Mouse (Mus musculus) ovary, adult 18-20 months (tissue): ENCODE data around the gene Tns1.

ENCODE experiments used
- DNase-seq: peaks from one replicate; pipeline ENCODE4 v3.0.0; 2022; ENCODE audit warnings: low spot score, mixed read lengths

Gene Tns1

DNA sequence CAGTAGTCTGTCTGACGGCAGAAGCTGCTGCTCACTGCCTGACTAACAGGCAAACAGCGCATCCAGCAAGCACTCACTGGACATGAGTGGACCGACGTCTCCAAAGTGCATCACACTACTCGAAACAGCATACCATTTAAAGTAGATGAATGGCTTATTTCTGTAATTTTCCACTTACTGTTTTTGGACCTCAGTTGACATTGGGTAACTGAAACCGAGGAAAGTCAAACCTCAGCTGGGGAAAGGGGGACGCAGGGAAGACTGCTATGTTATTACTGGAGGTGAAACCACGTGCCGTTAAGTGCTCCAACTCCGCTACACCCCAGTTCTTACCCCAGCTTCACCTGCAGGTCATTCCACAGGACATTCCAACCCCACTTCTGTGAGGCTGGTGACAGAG lies 111.5 kb downstream of the Tns1 start:
- no peak for DNase-seq

DNA sequence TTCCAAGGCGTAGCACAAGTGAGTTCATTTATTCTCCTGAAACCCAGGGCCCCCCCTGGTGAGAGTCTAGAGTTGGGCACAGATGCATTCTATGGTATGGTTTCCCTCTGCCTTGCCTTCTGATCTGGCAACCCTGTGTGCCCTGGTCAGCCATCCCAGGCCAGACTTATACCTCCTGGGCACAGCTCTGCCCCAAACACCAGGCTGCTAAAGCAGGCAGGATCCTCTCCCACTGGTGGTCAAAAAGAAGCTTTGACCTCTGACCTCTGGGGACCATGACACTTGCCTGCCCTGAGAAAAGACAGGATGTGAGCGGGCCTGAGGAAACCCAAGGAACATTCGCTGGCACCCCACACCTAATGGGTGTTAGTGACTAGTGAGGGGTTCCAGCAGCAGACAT lies 114.8 kb downstream of the Tns1 start:
- DNase-seq = no peak

DNA sequence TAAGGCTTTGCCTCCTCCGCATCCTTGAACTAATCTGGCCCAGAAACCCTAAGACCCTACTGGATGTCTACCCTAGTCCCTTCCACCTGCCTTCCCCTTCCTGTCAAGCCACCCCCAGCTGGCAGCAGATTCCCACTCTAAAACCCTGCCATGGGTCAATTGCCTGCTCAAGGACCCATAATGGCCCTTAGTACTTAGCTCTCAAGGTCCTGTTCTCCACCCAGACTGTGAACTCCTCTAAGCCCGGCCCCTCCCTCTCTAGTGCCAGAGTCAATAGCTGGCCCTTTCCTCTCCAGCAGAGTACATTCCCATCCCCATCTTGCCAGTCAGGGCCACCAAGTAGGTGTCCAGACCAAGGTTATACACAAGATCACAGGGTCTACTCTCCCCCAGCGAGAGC lies 115.3 kb downstream of the Tns1 start:
- no peak for DNase-seq

DNA sequence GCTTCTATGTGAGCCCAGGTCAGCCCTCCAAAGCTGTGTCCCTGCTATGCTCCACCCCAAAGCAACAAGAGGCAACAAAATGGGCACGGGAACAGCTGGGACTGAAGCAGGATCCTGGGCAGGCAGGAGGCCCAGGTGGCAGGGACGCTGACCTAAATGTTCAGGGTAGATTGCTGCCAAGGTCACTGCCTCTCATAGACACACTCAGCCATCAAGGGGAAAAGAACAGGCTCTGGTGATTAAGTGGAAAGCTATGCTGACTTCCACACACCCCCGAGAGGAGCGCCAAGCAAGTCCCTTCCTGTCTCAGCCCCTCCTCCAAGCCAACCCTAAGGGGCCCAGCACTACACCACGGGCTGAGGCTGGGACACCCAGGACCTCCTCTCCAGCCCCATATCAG lies 115.8 kb downstream of the Tns1 start:
- DNase-seq = peak; percentile 61

DNA sequence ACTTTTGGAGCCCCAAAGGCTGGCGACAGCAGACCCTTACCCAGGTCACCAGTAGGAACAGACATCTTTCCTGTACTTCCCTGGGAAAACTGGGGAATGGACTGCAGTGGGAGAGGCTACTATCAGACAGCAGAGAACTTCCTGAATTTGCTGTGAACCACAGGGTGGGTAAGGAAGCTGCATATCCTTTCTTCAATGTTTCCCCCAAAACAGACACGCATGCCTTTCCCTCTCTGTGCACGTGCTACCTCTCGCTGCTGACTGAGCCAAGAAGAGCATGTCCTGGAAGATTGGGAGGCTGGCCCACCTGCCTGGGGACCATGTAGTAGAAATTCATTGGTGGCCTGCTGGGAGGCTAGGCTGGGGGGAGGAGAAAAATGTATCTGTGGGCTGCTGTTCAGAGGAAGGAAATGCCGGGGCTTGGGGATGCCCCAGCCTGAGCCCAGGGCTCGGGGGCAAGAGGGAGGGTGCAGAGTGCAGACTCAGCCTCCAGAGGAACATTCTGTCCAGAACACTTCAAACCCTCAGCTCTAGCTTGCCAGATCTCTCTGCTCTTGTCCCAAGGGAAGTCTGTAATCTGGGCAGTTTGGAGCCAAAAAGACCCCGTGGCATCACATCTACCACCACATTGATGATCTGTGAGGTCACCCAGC lies 116.7 kb downstream of the Tns1 start:
- DNase-seq = no peak

DNA sequence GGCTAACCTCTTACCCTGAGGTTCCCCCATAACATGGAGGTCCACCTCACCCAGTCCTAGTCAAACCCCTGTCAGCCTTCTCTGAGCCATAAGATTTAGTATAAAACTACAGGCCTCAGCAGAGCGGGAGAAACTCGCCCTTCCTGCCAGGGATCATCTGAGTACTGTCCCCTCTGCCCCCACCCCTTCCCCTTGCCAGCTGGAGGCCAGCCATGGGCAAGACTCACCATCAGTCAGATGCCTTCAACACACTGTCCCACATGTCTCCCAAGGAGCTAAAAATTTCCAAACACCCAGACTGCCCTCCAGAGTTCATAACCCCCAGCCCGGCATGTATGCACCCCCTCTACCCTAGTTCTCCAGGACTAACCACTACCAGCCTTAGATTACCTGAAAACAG lies 119.2 kb downstream of the Tns1 start:
- DNase-seq = no peak

DNA sequence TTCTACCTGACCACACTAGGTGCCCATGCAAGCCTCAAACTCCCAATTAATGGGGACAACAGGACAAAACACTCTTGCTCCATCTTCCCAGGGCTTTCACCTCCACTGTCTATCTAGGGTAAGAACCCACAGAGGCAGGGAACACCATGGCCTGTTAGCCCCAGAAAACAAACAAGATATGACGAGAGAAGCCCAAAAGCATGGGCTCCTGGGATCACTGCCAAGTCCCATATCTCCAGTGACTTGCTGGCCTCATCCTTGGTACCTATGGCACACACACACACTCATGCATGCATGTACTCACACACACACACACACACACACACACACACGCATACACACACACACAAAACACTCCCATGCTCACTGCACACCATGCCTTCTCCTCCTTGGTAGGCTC lies 120.5 kb downstream of the Tns1 start:
- no peak for DNase-seq

DNA sequence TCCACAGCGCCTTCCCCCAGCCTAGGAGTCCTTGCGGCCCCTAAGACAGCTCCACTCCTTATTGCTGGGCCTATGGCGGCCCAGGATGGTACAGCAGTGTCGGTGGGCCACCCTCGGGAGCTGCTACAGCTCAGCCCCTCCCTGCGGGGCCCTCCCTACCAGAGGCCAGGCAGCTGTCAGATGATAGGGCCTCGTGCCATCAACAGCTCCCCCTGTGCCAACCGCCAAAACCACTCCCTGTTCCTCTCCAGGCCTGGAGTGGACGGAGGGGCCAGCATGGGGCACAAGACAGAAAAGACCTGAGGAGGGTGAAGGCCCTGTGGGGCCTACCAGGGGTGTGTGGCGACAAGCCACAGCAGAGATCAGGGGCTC lies 122.8 kb downstream of the Tns1 start:
- DNase-seq = no peak

DNA sequence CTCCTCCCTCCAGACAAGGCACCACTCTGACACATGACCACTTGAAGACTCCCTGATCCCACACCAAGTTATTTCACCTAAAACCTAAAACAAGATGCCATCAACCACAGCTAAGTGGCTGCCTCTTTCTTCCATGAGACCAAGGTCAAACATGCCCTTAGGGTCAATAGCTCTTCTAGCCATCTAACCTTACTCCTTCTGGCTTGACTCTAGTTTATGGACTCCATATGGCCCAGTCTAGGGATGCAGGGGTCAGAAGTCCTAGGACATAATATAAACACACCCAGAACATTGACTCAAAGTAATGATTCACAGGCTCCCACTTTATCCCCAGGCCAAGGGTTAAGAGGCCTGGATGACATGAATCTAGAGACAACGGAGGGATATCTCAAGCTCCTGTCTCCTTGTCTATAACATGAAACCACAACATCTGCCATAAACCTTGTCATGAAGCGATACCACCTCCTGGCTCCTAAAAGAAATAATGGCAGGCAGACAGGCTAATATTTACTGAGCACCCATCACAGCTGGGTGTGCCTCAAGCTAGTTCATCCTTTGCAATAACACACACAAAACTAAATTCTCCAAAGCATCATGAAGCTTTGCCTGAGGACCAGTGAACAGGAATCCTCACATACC lies 123.3 kb downstream of the Tns1 start:
- DNase-seq = no peak

DNA sequence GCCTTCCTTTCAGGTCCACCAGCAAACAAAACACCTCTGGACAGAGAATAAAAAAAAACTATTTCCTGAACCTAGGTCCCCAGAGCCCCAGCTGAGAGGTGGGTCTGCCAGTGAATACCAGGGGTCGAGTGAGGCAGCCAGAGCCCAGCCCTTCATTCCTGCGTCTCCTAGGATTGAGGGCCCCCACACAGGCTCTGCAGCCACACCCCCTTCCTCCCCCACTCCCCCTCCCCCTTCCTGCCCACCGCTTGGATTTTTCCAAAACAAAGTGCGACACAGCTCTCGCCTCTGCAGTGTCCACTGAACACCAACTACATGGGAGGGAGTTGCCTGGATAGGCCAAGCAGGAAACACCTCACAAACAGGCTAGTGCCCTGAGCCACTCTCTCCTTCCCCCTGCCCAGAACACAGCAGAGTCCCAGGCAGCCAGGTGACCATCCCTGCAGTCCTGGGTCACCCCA lies 124.0 kb downstream of the Tns1 start:
- no peak for DNase-seq

DNA sequence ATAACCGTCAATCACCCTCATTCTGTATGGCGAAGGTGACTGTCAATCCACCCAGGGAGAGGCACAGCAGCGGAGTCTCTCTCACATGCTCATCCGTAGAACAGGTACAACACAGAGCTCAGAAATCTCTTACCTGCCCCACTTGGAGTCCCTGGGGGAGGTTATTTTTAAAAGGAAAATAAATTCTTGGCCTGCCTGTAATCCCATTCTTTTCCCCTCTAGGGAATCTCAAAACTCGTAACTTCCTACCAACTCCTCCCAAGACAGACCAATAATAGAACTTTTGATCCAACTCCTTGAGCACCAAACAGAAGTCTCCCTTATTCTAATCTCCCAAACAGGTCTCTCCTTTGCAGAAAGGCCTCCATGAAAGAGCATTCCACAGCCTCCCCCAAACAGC lies 124.7 kb downstream of the Tns1 start:
- DNase-seq = no peak

DNA sequence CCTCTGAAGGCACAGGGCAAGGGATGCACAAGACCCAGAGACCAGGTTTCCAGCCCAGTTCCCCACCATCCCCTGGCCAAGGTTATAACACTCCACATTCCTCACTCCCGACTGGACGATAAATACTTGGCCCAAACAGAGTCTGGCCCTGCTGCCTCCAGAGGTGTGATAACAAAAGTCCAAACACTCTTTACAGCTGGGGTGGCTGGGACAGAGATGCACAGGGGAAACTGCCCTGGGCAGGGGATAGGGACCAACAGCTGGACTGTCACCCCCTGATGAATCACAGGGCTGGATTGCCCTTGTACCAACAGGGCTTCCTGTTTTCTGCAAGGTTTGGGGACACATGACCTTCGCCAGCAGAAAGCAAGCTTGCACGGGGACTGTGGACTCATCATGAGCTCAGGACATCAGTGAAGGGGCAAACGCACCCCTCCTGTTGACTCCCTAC lies 125.3 kb downstream of the Tns1 start:
- DNase-seq = no peak

DNA sequence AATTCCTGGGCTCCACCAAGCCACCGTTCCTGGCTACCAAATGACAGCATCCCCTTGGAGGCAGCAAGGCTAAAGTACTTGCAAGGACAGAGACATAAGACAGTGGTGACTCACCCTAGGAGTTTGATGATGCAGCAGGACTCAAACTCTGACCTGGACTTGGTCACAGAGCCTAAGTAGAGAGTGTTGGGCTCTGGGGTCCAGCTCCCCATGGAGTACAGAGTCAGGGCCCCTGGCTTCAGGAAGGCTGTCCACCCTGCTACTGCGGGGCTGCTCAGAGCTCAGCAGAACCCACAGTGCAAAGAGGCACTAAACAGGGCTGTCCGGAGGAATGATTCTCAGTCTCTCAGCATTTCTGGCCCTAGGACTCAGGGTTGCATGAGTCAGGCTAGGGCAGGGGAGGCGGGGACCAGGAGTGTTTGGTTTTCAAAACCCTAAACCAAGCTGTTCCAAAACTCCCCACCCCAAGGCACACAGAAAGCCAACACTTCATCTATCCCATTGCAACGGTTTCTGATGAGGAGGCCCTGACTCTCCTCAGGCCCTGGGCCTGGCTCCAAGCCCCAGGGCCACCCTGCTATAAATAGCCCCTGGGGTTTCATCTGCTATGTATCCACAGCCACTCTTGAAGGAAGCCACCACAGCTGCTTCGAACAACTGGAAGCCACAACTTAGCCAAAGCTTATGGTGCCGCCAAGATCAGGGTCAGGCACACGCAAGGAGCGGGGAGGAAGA lies 126.0 kb downstream of the Tns1 start:
- DNase-seq = peak; percentile 76

DNA sequence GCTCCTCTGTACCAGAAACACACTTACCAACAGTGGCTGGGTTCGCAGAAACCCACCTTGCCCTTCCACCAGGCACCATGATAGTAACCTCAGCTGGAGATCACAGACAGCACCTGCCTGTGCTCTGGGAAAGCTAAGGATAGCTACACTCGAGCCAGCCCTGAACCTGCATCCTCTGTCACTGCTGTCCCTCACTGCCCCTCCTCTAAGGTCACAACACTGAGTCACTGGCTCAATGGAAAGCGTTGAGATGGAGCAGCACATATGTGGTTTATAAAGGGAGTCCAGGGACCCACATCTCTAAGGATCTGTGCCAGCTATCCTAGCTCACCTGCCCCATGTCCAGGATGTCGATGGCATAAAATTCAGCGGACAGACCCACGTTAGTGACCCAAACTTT lies 126.9 kb downstream of the Tns1 start:
- DNase-seq = no peak

DNA sequence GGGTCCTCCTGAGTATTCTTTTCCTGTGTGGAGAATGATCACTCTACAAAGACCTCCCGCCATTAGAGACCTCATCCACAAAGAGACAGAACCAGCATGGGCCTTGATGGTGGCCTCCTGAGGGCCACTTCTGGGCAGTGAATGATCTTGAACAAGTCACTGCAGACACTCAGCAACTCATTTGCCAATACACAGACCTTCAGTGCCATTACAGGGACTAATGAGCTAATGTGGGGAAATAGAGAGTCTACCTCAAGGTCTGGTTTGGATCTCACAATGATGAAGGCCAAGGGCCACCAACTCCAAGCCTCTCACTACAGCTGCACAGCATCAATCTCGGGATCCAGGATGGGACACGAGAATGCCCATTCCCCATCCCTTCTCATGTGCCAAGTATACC lies 127.6 kb downstream of the Tns1 start:
- DNase-seq = no peak

DNA sequence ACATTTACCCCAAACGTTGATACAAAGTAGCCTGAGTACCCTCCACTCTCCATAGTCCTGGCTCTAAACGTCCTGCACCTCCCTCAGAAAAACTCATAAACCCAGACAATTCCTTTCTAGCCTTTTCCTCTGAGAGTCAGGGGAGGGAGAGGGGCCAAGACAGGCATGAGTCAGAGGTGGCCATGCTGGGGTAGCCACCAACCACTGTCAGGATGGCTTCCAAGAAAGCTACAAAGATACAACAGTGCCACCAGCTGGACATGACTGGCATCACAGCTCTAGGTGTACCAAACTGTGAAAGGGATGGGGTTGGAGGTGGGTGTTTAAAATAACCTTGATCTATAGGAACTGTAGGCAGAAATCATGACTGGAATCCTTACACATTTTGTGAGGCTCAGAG lies 128.0 kb downstream of the Tns1 start:
- no peak for DNase-seq

DNA sequence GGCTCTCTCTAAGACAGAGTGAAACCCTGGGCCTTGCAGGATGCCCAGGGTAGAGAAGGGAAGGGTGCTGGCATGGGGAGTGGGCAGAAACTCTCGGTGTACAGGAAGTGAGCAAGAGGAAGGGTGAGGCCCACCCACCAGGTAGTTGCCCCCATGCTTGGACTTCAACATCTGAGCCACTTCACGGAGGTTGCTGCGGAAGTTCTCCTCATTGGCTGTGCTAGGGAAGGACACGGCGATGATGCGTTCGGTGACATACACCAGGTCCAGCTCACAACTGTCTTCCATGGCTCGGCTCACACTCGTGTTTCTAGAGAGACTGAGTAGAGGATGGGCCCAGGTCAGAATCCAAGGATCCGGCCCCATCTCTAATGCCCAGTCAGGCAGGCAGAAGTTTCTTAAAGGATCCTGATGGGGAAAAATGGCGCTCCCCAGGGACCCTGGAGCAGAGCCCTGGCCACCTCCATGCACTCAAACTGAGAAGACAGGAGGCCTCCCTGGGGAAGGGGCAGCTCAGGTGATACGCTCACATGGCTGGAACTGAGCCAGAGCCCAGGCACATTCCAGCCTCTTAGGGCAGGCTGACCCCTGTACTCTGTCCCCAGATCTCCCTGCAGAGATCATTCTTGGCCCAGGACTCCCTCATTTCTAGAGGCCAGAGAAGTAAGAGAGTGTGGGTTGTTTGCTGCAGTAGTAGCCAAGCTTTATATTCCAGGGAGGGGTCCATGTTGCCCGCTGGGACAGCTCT lies 129.0 kb downstream of the Tns1 start:
- no peak for DNase-seq

DNA sequence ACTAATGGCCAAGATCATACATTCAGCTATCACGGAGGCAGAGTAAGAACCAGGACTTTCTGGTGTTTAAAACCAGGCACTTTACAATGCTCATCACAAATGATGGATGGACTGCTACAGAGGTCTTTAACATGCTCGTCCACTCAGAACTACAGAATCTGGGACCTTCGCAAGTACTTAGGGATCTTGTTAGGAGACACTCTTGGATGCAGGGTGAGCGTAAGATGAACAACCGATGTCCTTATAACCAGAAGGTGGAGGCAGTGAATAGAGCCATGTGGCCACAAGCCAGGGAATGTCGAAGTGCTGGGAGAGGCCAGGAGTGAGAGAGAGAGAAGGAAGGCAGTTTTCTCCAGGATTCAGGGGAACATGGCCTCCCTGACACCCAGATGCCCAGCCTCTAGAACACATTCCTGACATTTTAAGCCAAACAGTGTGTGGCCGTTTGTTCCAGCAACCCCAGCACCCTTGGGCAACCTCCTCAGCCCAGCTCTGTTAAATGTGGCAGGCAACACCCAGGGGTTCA lies 130.3 kb downstream of the Tns1 start:
- DNase-seq = no peak

DNA sequence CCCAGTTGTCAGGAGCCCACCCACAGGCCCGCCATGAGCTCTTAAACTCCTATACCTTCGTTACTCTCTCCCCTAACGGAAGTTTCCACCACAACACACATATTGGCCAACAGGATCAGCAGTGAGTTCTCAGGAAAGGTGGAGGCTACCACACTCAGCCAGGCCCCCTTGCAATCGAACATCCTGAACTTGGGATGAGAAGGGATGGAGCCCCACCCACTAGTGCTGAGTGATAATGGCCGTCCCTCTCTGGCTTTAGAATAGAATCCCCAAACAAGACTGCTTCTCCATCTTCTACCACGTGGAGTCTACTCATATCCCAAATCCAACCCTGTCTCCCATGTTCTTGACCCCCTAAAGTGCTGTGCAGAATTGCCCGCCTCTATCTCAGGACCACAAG lies 131.0 kb downstream of the Tns1 start:
- DNase-seq = no peak

DNA sequence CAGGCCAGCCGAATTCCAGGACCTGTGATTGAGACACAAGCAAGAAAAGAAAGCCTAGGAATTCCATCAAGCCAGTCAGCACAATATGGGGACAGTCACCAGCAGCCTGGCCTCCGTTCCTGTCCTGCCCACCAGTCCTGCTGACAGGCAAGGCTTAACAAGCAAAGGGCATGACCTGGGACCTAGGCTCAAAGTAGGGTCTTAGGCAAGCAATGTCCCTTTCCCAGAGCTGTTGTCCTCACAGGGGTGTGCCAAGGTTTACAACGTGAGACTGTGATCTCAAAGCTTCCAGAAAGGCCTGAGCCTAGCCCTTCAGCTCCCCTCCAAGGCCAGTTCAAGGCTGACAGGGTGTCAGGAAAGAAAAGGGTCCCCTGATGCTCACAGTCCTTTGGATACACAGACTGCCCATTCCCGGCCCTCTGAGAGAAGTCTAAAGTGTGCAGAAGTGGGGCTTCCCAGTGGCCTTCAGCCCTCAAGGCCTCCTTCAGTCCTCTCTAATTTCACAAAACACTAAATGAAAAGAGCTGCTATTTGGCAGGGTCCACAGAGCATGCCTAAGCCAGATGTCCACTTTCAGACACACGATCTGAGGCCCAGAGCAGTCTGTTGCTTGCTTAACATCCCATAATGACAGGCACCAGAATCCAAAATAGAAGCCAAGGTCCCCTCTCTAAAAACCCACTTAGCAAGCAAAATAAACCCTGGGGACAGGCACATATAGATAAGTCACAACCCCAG lies 131.9 kb downstream of the Tns1 start:
- no peak for DNase-seq

DNA sequence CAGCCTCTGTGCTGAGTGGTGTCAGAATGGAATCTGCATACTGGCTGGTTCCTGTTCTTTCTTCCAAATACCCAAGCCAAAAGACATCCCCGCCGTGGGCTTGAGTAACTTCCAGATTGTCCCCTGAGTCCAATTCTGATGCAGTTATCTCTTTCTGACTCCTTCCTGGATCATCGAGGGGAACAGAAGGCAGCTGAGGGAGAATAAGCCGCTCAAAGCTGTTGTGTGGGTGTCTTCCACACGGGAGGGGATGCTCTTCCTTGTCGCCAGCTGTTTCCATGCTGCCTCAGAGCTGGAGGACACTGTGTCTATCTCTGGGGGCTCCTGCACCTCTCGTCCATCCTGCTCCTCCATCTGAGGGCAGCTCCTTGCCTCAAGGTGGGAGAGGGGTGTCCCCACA lies 133.0 kb downstream of the Tns1 start:
- DNase-seq = no peak

DNA sequence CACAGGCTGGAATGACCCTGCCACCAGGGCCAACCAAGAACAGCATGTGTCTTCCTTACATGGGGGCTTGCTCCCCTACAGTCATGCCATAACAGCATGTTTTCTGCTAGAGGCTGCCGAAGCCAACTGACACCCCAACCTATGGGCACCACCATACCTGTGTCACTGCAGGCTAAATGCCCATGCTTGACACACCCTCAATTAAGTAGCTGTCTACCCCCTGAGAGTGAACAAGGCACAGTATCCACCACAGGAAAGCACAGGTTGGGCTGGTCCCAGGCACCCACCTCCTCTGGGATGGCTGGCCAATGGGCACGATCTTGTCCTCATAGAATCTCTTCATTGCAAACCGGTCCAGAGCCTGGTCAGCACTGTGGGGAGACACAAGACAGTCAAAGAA lies 134.2 kb downstream of the Tns1 start:
- no peak for DNase-seq
